Mouse (Mus musculus) stomach, postnatal 0 days (tissue): ENCODE data around the gene Snx8.

ENCODE experiments used
- CTCF ChIP-seq: IDR thresholded peaks from 2 replicates; pipeline ENCODE4 v1.5.1; 2016; ENCODE audit warnings: antibody characterized with exemption, low read depth, mild to moderate bottlenecking, moderate library complexity
- EP300 ChIP-seq: optimal IDR thresholded peaks from 2 replicates; pipeline ENCODE3; 2016; ENCODE audit warnings: antibody characterized with exemption

- no peak for TF ChIP-seq CTCF
- no peak for TF ChIP-seq EP300
These were observed 2.4 kb upstream of the Snx8 start for GRCm38 (mm10) chr5:140391435-140391834.
